Mouse (Mus musculus): ENCODE data around the gene Rbm33.

Rbm33 gene

DNA sequence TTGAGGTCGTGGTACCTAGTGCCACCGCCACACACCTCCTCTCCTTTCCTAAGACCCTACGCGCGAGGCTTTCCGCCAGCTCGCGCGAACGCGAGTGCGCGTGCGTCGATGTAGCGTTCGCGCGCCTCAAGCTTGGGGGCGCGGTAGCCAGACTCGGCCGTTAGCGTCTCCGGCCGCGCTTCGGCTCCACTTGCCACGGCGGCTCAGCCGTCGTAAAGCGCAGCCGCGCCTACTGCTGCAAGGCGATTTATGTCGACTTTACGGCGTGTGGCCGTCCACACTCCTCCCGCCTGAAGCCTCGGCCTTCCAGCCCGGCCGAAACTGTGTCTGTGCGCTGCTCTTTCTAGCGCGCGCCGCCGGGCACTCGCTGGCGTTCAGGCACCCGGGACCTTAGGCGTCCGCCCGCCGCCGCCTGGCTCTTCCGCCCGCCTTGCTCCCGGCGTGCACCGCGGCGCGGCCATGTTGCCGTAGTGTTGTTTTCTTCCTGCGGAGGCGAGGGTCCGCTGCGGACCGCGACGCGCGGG lies at the start of gene Rbm33:
TSS of gene Rbm33 (plus strand) at position 400 of the 524 bp plus-strand sequence.
- peak; percentile 87 for DNase-seq (ENCODE audit: low read depth, low spot score)

- DNase-seq (ENCODE audit: low read depth, low spot score), result no peak
Observed at GRCm38 (mm10) chr5:28267576-28267975, 49.3 kb upstream of the Rbm33 start.

DNA sequence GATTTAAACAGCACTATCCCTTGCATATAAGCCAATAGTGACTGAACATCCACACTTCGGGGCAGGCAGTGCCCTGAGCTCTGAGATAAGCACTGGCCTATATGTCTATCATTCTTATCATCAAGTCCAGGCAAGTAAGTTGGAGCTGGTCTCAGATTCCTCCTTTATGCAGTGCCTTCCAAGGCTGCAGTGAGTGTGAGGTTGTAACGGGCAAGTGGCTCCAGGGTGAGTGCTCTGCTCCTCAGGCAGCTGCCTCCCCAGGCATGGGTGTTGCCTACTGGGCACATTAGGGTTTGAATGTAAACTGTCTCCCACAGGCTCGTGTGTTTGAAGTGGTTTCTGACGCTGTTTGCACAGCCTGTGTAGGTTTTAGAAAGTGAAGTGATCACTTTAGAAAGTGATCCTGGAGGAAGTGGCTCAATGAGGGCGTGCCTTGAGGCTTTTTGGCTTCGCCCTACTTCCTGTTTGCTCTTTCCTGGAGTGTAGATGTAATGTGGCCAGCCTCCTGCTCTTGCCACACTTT lies 47.4 kb upstream of the Rbm33 start:
- no peak for DNase-seq (ENCODE audit: low read depth, low spot score)

DNA sequence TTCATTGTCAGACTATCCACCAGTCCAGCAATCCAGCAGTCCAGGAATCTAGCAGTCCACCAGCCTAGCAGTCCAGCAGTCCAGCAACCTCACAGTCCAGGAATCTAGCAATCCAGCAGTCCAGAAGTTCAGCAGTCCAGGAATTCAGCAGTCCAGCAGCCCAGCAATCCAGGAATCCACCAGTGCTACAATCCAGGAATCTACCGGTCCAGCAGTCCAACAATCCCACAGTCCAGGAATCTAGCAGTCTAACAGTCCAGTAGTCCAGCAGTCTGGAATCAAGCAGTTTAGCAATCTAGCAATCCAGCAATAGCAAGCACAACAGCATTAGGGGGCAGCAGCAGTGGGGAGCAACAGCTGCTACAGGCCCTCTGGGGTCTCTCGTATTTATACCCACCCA lies 44.1 kb upstream of the Rbm33 start:
- no peak for DNase-seq (ENCODE audit: low read depth, low spot score)

GRCm38 (mm10) chr5:28277279-28277678 lies 39.6 kb upstream of the Rbm33 start:
- DNase-seq (ENCODE audit: low read depth, low spot score), result no peak

DNA sequence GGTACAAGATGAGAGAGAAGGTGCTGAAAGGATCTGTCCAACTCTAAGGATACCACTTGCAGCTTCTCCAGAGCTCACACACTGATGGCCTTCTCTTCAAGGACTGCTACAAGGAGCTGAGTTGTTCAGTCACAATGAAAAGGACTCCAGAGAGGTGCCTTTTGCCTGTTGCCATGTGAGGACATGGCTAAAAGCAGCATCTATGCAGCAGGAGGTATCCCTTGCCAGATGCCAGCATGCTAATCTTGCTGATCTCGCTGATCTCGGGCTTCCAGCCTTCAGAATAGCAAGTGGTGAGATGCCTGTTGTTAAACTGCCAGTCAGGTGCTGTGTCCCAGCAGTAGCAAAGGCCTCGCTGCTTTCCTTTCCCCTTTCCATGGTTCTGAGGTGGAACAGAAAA lies 27.8 kb upstream of the Rbm33 start:
- no peak for DNase-seq (ENCODE audit: low read depth, low spot score)

GRCm38 (mm10) chr5:28290630-28291029 lies 26.3 kb upstream of the Rbm33 start:
- DNase-seq (ENCODE audit: low read depth, low spot score), result no peak

DNA sequence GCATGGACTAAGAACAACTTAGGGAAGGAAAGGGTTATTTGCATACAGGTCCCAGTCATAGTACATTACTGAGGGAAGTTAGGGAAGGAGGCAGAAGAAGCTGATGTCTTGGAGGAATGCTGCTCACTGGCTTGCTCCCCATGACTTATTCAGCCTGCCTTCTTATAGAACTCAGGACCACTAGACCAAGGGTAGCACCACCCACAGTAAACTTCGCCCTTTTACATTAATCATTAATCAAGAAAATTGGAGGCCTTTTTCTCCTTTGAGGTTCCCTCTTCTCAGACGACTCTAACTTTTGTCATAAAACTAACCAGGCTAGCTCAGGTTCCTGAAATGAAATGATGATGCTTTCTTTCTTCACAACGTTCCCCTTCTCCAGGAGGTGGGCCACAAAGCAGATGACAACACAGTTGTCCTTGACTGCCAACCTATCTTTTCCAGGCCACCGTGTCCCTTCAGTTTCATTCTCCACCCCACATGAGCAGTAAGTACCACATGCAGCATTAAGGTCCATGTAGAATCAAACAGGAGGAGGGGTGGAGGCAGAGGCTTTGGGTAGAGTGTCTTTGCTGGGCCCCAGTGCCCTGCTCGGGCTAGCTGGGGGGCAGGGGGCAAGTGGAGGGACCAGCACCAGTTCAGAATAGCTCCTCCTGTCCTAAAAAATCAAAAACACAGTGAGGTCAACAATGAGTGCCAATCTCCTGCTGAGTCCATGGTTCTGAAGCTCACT lies 25.6 kb upstream of the Rbm33 start:
- DNase-seq (ENCODE audit: low read depth, low spot score), result no peak

GRCm38 (mm10) chr5:28292281-28292680 lies 24.6 kb upstream of the Rbm33 start:
- DNase-seq (ENCODE audit: low read depth, low spot score), result no peak

- peak; percentile 59 for DNase-seq (ENCODE audit: low read depth, low spot score)
Observed at GRCm38 (mm10) chr5:28293990-28294389, 22.9 kb upstream of the Rbm33 start.

DNA sequence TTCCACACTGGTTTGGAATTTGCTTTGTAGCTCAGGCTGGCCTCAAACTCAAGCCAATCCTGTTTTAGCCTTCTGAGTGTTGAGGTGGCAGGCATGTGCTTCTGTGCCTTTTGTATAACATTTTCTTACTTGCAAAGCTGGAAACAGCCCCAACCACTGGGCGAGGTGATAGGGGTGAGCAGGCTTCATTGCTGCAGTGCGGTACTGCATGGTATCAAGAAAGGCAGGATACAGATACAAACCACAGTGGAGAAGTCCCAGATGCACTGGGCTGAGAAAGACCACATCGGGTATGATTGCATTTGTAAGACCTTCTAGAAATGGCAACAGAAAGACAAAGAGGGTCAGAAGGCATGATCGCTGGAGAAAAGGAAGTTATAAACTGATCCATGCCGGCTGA lies 18.8 kb upstream of the Rbm33 start:
- no peak for DNase-seq (ENCODE audit: low read depth, low spot score)

DNA sequence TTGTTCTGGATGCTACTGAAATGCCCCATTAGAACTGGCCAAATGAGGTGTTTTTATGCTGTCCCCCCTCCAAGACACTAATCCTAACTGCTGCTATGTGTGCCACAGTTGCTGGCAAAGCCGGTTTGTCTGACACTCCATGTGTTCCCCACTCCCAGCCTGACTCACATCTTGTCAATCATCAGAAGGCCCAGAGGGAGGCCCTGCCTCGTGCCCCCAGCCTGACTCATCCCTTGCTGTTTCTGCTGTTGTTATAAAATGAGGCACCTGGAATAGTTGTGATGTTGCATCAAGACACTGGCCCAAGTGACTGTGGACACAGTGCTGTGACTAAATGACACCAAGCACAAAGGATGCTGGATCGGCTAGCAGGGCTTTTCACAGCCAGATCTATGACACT lies 18.2 kb upstream of the Rbm33 start:
- DNase-seq (ENCODE audit: low read depth, low spot score), result no peak

DNA sequence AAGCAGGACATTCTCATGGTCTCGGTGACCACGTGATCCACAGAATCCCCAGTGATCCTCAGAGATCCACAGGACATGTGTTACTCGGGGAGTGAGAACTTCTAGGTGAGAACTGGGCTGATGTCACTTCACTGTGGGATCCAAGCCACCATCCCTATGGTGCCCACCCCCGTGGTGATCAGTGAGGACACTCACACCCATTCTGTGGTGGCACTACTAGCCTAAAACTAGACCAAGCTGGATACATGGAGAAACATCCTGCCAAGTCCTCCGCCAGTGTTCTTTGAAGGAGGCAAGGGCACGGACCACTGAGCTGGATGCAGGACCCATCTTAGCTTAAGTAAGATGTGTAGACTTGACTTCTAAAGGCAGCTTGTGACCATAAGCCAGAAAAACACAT lies 17.6 kb upstream of the Rbm33 start:
- DNase-seq (ENCODE audit: low read depth, low spot score), result no peak

DNA sequence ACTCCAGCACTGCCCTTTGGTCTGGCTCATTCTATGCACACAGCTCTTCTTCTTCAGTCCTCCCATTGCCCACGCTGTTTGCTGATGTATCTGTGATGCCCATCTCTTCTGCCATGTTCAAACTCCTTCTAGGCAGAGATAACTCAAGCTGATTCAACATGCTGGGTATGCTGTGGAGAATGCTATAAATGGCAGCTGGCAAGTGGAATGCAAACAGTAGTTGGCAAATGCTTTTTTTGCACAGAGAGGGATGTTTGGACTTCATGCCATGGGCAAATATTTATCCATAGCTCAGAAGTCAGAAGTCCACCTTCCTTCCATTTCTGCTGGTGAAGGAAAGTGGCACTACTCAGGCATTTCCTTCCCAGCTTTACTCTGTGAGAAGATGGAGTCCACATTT lies 14.2 kb upstream of the Rbm33 start:
- DNase-seq (ENCODE audit: low read depth, low spot score), result no peak

DNA sequence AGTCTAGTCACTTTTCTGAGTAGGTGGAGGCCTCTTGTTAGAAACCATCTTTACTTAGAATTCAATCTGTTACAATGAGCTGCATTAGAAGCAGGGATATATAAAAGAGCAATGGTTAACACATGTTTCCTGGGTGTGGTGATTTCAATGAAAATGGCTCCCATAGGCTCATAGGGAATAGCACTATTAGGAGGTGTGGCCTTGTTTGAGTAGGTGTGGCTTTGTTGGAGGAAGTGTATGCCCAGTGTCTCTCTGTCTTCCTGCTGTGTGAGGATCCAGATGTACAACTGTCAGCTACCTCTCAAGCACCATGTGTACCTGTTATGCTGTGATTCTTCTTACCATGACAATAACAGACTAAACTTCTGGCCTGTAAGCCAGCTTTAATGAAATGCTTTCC lies 12.4 kb upstream of the Rbm33 start:
- no peak for DNase-seq (ENCODE audit: low read depth, low spot score)

GRCm38 (mm10) chr5:28315526-28315925 lies 1.4 kb upstream of the Rbm33 start:
- no peak for DNase-seq (ENCODE audit: low read depth, low spot score)

GRCm38 (mm10) chr5:28316151-28316721 lies 685 bp upstream of the Rbm33 start:
- DNase-seq (ENCODE audit: low read depth, low spot score), result no peak

DNA sequence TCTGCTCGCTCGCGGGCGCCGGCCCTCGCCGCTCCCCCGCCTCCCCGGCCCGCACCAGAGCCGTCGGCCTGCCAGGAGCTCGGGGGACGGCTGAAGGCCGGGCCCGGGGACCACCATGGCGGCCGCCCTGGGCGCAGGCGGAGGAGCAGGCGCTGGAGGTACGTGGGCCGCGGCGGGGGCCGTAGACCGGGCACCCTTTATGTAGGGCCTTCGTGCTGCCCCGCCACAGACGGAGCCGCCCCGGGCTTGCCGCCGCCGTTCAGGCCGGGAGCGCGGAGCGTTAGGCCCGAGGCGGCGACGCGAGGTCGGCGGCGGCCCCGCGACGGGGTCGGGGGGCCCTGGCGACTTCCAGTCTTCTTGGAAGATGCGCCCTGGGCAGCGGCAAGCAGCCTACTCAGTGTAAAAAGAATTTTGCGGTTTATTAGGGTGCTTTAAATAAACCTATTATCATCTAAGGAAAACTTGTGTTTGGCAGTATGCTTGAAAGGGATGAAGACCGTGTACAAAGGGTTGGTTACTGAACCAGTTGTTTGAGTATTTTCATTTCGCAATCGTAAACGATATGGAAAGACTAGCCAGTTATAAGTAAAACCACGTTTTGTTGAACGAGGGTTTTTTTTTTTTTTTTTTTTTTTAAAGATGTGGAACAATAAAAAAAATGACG lies 464 bp downstream of the Rbm33 start:
- no peak for DNase-seq (ENCODE audit: low read depth, low spot score)

GRCm38 (mm10) chr5:28317917-28318267 lies 971 bp downstream of the Rbm33 start:
- DNase-seq (ENCODE audit: low read depth, low spot score), result no peak

DNA sequence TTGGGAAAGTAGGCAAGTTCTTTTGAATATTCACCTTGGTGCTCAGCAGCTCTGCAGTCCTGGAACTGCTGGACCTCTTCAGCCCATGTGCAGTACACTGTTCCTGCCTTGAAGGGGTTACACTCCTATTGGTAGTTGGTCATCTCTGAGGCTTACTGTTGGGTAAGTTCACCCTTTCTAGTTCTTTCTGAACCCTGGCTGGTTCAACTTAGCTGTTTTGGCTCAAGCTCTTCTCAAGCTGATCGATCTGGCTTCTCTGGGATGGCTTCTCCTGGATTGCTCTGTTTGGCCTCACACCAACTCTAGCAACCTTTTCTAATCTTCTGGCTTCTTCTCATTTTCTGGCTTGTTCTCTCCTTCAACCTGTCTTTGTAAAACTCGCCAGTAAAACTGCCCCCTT lies 1.8 kb downstream of the Rbm33 start:
- DNase-seq (ENCODE audit: low read depth, low spot score), result no peak

GRCm38 (mm10) chr5:28321769-28322168 lies 4.8 kb downstream of the Rbm33 start:
- DNase-seq (ENCODE audit: low read depth, low spot score), result no peak

DNA sequence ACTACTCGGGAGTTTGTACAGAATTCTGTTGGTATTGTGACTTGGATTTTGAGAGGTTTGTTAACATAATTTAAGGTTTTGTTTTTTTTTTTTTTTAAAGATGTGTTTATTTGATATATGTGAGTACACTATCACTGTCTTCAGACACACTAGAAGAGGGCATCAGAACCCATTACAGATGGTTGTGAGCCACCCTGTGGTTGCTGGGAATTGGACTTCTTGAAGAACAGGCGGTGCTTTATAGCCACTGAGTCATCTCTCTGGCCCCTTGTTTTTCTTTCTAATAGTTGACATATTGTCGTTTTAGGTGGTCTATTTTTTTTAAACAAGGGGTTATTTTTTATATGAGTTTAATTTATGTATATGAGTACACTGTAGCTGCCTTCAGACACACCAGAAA lies 5.3 kb downstream of the Rbm33 start:
- no peak for DNase-seq (ENCODE audit: low read depth, low spot score)

DNA sequence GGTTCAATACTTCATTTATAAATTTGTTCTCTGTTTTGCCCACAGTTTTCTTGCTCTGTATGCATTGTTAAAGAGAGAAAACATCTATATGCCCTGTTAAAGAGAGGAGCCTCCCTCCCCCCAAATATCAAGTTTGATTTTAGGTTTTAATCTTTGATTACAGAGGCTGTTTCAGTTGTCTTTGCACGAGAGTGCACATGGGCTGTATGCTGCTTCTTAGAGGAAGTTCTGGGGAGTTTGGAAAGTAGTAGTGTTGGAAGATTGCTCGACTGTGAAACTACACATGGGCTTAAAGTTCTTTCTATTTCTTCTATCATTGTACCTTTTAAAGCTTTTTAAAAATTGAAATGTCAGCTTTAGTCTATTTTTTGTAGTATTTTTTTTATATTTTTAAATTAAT lies 6.9 kb downstream of the Rbm33 start:
- no peak for DNase-seq (ENCODE audit: low read depth, low spot score)

Measured in embryo, embryonic 11.5 days (tissue).